8 mouse cellular contexts compared by ENCODE assay signal in the genomic region with DNA sequence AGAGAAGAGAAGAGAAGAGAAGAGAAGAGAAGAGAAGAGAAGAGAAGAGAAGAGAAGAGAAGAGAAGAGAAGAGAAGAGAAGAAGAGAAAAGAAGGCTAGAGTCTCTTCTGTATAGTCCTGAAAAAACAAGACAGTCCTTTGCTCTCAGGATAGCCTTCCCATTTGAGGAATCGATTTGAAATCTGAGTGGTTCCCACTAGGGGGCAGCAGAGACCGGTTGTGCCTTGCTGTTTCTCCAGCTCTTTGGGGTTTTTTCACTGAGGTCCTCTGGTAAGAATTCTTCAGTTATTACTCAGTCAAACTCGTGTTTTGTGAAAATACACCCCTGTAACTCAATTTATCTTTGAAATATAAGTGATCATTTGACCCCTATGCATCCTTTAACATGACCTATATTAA. TPM values are rescaled to one million over a fixed set of nuclear protein-coding genes. Genes with fewer than 3 reads are reported as not detected.
DNase-seq lines count a peak whose midpoint lies in the region; ATAC-seq and TF ChIP-seq lines count a peak whose summit lies in the region.

No protein-coding gene starts in this region.

- H3K27ac ChIP-seq in lung, embryonic 14.5 days (ENCODE audit: low read depth): no peak overlapping the region
- H3K27ac ChIP-seq in thymus, adult 2 months (ENCODE audit: control insufficient read depth, insufficient read depth, low read length): no peak overlapping the region

- no peaks in the 10 kb centered on the region for H3K79me2 ChIP-seq in C2C12 (ENCODE audit: control insufficient read depth, insufficient read depth)

- no peak overlapping the region for H3K4me3 ChIP-seq in C2C12 (ENCODE audit: insufficient read depth, poor library complexity, severe bottlenecking)
- H3K4me3 ChIP-seq in lung, embryonic 14.5 days (ENCODE audit: low read depth, low read length): no peak overlapping the region
- no peak overlapping the region for H3K4me3 ChIP-seq in thymus, adult 2 months (ENCODE audit: control insufficient read depth, insufficient read depth, low read length)

- no peaks in the 10 kb centered on the region for H3K36me3 ChIP-seq in C2C12 (ENCODE audit: control insufficient read depth, insufficient read depth)
- no peaks in the 10 kb centered on the region for H3K36me3 ChIP-seq in lung, embryonic 14.5 days (ENCODE audit: insufficient read depth)
- no peaks in the 10 kb centered on the region for H3K36me3 ChIP-seq in thymus, adult 2 months (ENCODE audit: control insufficient read depth, insufficient read depth, low read length)

- H3K27me3 ChIP-seq in C2C12 (ENCODE audit: control insufficient read depth, insufficient read depth, insufficient read length): no peaks in the 10 kb centered on the region
- H3K27me3 ChIP-seq in lung, embryonic 14.5 days (ENCODE audit: insufficient read depth, low read length): no peaks in the 10 kb centered on the region
- no peaks in the 10 kb centered on the region for H3K27me3 ChIP-seq in thymus, adult 2 months (ENCODE audit: control insufficient read depth, insufficient read depth, low read length)

- DNase-seq in ZHBTc4 (ENCODE audit: low read depth, low spot score): peak; percentile 84
- peak; percentile 92 to 95 for DNase-seq in cerebellum, postnatal 36 days
- peak; percentile 43 to 46 for DNase-seq in gastrocnemius, adult 8-10 months (ENCODE audit: low spot score in 2 of 2)
- DNase-seq in kidney, postnatal 36 days: peak; percentile 77 to 94
- peak; percentile 96 for DNase-seq in lung, embryonic 14.5 days
- peak; percentile 20 for DNase-seq in ovary, adult 18-20 months (ENCODE audit: low spot score)
- DNase-seq in thymus, adult 2 months: peak; percentile 79

- WGBS in lung, embryonic 14.5 days: 0% methylated on average over 3 of the region's 3 CpGs
- 0% methylated on average over 3 of the region's 3 CpGs for WGBS in thymus, adult 2 months

- no peaks in the 10 kb centered on the region for H3K4me1 ChIP-seq in lung, embryonic 14.5 days (ENCODE audit: insufficient read depth)
- peaks cover 2% of the 10 kb centered on the region for H3K4me1 ChIP-seq in thymus, adult 2 months (replicated peaks; ENCODE audit: control insufficient read depth, insufficient read depth, low read length)

- no peak overlapping the region for H3K4me2 ChIP-seq in lung, embryonic 14.5 days

- peak; percentile 17 for TF ChIP-seq CTCF in C2C12 (IDR thresholded peaks at IDR 0.05; ENCODE audit: control insufficient read depth, insufficient read depth, insufficient read length)
- peak; percentile 89 for TF ChIP-seq CTCF in lung, embryonic 14.5 days (IDR thresholded peaks at IDR 0.05; ENCODE audit: low read depth)
- no peak for TF ChIP-seq CTCF in thymus, adult 2 months (IDR thresholded peaks at IDR 0.05; ENCODE audit: borderline replicate concordance, control insufficient read depth, extremely low read depth, insufficient read depth, low read length, poor library complexity)

- H3ac ChIP-seq in C2C12 (ENCODE audit: control insufficient read depth, insufficient read length, low read depth): no peak overlapping the region

- TF ChIP-seq POLR2A in thymus, adult 2 months (IDR thresholded peaks at IDR 0.05; ENCODE audit: control insufficient read depth, extremely low read depth, insufficient read depth, low read length, poor library complexity): no peak

- ATAC-seq in lung, embryonic 14.5 days (ENCODE audit: insufficient read depth): peak; percentile 32; the same call in 1 of the 2 replicates

- no peaks in the 10 kb centered on the region for H3K79me3 ChIP-seq in C2C12 (ENCODE audit: low read depth)

- H3K9me3 ChIP-seq in lung, embryonic 14.5 days (ENCODE audit: low read depth, low read length): no peaks in the 10 kb centered on the region

- no peak overlapping the region for H3K9ac ChIP-seq in lung, embryonic 14.5 days

TF ChIP-seq in C2C12, 6 proteins besides CTCF, POLR2A, EP300 and RAD21:
- TF ChIP-seq CEBPB (IDR thresholded peaks at IDR 0.05; ENCODE audit: low read depth) (no peak), MAX (IDR thresholded peaks at IDR 0.05) (no peak), USF1 (IDR thresholded peaks at IDR 0.05; ENCODE audit: low read depth) (no peak), FOSL1 (IDR thresholded peaks at IDR 0.05; ENCODE audit: insufficient read depth, low read length, poor library complexity, severe bottlenecking) (no peak)

RNA-seq across cellular contexts. Expression of a gene that starts 30.3 kb away (rescaled TPM):
- 74.5 TPM for polyA plus RNA-seq in C2C12 (2012; fragmentation: generic; extraction: Trizol)
- 10 to 100 TPM; 19.6 to 25.1 (median 21.2) TPM for total RNA-seq in gastrocnemius, adult 8-10 months (2022)
- polyA plus RNA-seq in lung, embryonic 14.5 days (2014; fragmentation: Nextera tagmentation; extraction: Ambion mirVana): 111 and 117 TPM in 2 replicates
- polyA plus RNA-seq in thymus, adult 2 months (2012; rRNA removed): 12.2 and 14.2 TPM in 2 replicates

RNA-seq across cellular contexts. Expression of a gene that starts 30.5 kb away (rescaled TPM):
- 31.5 TPM for polyA plus RNA-seq in C2C12 (2012; fragmentation: generic; extraction: Trizol)
- 1 to 10 TPM; 1.3 to 1.7 (median 1.6) TPM for total RNA-seq in gastrocnemius, adult 8-10 months (2022)
- polyA plus RNA-seq in lung, embryonic 14.5 days (2014; fragmentation: Nextera tagmentation; extraction: Ambion mirVana): 24.1 and 29.1 TPM in 2 replicates
- polyA plus RNA-seq in thymus, adult 2 months (2012; rRNA removed): 24.1 and 30.1 TPM in 2 replicates

Comparison
In these comparisons a context has a peak if more than half of its experiments do, and no peak if none do; other contexts are left out.
1. DNase-seq: peak in every context shown above with its lines; median percentile 96 in lung, embryonic 14.5 days; 94 in cerebellum, postnatal 36 days; 86 in kidney, postnatal 36 days; 84 in ZHBTc4; 79 in thymus, adult 2 months; 44 in gastrocnemius, adult 8-10 months; 20 in ovary, adult 18-20 months.